Mouse (Mus musculus) cerebellum, adult 2 months (tissue): ENCODE measurements around the gene Eapp.

ENCODE experiments used
- CTCF ChIP-seq: fragments of 200-500 bp; IDR thresholded peaks from 2 replicates; pipeline ENCODE4 v1.5.1; 2011; ENCODE audit warnings: low read depth, mild to moderate bottlenecking, control low read depth, low read length, moderate library complexity, borderline replicate concordance; ENCODE audit not compliant: insufficient read depth
- POLR2A ChIP-seq: fragments of 200-500 bp; IDR thresholded peaks from 2 replicates; pipeline ENCODE4 v1.6.1; 2011; ENCODE audit warnings: low read length, control low read depth, borderline replicate concordance; ENCODE audit not compliant: insufficient read depth

GRCm38 (mm10) chr12:54655292-54656038 is 40.2 kb downstream of the Eapp start:
- TF ChIP-seq CTCF = no peak
- no peak for TF ChIP-seq POLR2A
